Mouse (Mus musculus) layer of hippocampus, adult 9-10 months (tissue): ENCODE measurements around the gene Thap12.
A peak's percentile ranks its signal among the peaks of the same experiment; 100 is the strongest.

Experiments used
- DNase-seq: peaks from one replicate; pipeline ENCODE4 v3.0.0; 2022; ENCODE audit warnings: low spot score

Thap12 gene

DNA sequence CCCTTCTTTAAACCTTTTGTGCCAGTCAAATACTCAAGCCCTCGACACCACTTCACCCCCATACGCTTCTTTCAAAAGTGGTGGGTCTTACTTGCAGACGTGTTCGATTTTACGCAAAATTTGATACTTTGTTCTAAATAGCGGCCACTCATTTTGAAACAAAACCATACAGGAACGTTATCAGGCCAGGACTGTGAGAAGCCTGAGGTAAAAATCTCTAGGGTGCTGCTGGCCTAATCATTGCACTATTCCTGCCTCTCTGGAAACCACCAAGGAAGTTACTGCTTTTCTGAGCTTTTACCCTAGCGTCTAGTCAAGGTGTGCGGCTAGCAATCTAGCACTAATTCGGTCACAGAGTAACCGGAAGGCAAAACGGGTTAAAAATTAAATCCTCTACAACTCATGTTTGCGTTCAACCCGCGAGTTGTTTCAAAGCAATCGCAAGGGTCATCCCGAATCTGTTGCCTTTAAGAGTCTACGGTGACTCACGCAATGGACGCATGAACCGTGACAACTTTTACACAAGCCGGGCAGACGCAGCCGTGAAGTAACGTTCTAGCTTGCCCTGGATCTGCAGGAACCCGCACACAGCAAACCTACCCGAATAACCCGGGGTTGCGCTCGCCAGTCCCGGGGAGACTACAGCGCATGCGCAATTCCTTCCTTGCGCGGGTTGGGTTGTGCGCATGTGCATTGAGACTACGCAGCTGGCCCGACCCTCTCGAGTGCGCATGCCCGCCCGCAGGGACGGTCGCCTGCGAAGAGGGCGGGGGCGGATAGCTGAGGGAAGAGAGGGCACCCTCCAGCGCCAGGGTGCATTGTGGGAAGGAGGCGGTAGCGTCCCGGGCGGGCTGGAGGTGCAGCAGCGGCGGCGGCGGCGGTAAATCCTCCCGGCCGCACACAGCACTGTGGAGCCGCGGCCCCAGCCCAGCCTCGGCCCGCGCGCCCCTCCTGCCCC, at the start of gene Thap12:
Gene Thap12 (plus strand): TSS at position 821 of the 958 bp plus-strand sequence.
- DNase-seq: peak; percentile 96

GRCm38 (mm10) chr7:98655681-98656530, 47.0 kb upstream of the Thap12 start:
- DNase-seq: peak; percentile 51

- DNase-seq: peak; percentile 88
Measured at GRCm38 (mm10) chr7:98656531-98657221, 46.2 kb upstream of the Thap12 start, which contains the start of gene Emsy. TSS of gene Emsy (minus strand) at chr7:98656783.

GRCm38 (mm10) chr7:98665166-98665565, 37.7 kb upstream of the Thap12 start:
- no peak for DNase-seq

DNA sequence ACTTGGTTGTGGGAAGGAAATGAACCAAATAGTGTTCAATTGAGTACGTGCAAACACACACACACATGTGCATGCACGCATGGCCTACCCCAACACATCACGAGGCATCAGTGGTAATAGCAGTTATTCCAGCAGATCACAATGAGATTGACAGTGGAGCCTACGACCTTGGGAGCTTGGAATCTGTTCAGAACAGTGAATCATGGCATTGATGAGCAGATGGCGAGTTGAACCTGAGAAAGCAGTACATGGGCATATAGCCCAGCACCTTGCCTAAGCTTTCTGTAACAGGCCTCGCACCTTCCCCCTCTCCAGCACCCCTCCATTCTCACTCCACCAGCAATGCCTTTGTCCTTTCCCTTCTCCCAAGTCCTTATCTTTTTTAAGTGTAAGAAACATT, 37.2 kb upstream of the Thap12 start:
- no peak for DNase-seq

GRCm38 (mm10) chr7:98667956-98668746, 34.8 kb upstream of the Thap12 start:
- DNase-seq: no peak

DNA sequence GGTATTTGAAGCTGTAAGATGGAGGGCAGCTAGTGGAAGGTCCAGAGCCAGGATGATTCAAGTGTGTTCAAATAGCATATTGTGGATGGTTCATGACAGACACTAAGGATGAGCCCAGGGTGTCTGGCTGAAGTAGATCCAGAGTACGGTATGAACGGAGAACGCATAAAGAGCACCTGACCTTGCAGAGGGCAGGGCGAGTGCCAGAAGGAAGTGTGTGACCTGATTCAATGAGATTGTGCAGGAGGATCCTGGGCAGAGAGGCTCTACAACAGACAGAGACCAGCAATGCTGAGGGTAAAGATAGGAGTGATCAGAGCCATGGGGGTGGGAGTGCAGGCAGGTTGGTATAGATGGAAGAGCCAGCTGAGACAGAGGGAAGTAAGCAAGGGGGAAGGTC, 32.1 kb upstream of the Thap12 start:
- DNase-seq: no peak

GRCm38 (mm10) chr7:98671416-98671815, 31.5 kb upstream of the Thap12 start:
- DNase-seq: no peak

- DNase-seq: no peak
Measured at GRCm38 (mm10) chr7:98672241-98672955, 30.5 kb upstream of the Thap12 start.

- DNase-seq: no peak
Measured at GRCm38 (mm10) chr7:98674344-98674743, 28.6 kb upstream of the Thap12 start.

- DNase-seq: no peak
Measured at GRCm38 (mm10) chr7:98677511-98677910, 25.4 kb upstream of the Thap12 start.

- DNase-seq: no peak
Measured at GRCm38 (mm10) chr7:98678441-98678840, 24.5 kb upstream of the Thap12 start.

DNA sequence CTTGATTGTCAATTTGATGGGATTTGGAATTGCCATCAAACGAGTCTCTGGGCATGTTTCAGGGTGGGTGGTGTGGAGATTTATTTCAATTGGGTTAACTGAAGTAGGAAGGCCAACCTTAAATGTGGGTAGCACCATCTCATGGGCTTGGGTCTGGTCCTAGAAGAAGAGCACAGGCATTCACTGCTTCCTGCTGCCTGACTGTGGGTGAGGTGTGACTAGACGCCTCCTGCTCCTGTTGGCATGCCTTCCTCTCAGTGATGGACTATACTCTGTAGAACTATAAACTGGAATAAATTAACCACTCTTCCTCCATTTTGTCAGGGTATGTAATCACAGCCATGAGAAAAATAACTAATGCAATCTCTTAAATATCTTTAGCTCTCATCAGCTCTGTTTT, 22.2 kb upstream of the Thap12 start:
- no peak for DNase-seq

DNA sequence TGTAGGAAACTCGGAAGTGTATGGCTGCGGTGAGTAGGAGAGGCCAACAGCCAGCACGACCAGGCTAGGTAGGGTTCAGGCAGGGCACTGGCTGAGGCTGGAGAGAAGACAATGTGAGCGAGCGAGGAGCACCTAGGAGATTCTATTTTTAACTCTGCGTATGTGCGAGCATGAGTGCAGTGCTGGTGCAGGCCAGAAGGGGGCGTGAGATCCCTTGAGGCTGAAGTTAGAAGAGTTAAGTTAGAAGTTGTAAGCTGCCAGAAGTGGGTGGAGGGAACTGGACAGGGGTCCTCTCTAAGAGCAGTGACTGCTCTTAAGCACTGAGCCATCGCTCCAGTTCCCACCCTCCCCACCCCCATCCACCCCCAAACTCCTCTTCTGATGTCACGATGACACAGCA, 20.1 kb upstream of the Thap12 start:
- no peak for DNase-seq

DNA sequence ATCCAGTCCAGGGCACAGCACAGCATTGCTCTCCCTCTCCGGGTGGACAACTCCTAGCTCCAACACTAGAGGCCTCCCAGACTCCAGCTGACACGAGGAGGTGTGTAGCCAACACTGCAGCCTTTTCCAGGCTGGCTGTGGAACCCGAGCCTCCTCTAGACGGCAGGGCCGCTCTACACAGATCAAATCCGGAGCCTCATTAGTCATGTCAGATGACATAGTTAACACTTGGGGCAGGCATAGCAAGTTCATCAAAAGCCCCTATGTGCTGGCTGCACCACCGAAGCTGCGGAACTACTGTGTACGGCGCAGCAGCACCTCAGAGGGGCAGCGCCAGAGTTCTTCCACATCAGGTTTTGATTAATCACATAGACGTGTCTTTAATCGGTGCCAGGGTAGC, 17.0 kb upstream of the Thap12 start:
- no peak for DNase-seq

GRCm38 (mm10) chr7:98690126-98690525, 12.8 kb upstream of the Thap12 start:
- no peak for DNase-seq

DNA sequence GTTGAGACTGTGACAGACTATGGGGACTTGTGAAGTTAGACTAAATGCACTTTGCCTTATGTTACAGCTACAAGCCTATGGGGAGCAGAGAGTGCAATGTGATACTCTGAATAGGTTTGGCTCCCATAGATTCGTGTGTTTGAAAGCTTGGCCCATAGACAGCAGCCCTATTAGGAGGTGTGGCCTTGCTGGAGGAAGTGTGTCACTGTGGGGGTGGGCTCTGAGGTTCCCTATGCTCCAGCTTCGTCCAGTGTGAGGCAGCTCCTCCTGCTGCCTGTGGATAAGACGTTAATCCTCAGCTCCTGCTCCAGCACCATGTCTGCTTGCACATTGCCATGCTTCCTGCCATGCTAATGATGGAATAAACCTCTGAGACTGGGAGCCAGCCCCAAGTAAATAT, 12.1 kb upstream of the Thap12 start:
- no peak for DNase-seq

DNA sequence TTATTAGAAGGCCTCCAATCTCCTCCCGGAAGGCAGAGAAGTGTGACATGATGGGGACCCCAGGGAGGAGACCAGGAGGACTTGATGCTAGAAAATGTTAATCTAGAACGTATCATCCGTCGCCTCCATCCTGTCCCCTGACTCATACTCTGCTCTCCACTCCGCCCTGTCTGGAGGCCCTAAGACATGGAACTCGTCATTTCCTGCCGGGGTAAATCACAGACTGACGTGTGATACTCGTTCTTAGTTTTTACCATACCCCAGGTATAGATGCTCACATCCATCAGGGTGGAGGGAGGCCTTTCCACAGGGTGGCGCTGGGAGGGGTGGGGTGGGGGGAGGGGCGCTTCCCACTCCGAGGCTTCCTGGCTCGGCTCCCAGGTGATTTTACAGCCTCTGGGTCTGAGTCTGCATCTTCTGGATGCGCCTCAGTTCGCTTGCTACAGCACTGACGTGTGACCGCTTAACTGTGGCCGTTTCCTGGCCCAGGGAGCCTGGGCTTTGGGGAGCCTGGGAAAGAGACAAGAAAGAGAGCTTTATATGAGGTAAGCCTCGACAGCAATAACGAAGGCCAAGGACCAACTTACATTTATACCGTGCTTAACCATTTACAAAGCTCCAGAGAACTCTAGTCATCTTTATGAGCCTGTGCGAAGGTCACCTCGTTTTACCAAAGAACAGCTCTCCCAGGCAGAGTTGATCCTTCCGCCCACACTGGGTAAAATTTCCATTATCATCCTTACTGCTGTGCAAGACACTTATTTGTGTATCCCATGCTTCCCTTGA, 9.9 kb upstream of the Thap12 start:
- no peak for DNase-seq

GRCm38 (mm10) chr7:98694046-98694445, 8.9 kb upstream of the Thap12 start:
- no peak for DNase-seq

DNA sequence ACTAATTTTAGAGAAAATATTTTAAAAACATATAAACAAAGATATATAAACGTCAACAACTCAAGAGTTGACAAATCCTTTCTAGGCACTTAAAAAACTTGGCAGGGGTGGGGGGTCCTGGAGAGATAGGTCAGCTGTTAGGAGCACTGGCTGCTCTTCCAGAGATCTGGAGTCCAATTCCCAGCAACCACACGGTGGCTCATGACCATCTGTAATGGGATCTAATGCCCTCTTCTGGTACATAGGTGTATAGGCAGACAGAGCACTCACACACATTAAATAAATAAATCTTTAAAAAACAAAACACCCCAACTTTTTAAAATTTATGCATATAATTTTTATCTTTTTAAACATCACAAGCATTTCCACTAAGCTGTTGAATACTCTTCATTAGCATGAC, 5.4 kb upstream of the Thap12 start:
- DNase-seq: no peak
